Comparison of ENCODE assay signal across 14 mouse cellular contexts in the genomic region with DNA sequence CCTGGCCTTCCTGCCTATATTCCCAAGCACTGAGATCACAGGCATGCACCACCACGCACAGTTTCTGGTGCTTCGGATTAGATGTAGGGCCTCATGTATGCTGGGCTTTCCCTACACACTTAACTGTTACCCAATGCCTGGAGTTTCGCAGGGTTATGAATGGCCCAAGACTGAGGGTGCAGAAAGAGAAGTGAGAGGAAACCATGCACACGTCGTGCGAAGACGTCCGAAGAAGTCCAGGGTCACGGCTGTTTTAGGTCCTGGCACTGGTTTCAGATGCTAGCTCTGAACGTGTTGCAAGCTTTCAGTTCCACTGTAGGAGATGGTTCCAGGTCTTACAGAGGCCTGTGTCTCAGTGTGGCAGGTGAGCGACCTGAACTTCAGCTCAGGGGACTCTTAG. TPM values are rescaled to one million over a fixed set of nuclear protein-coding genes. Genes with fewer than 3 reads are reported as not detected.
DNase-seq lines count a peak whose midpoint lies in the region; ATAC-seq and TF ChIP-seq lines count a peak whose summit lies in the region.
"Had no signal": no experiment of that assay in that cellular context is flagged by ENCODE, and none has a peak within 500 bp of the region (broad histone marks: within the 10 kb centered on the region; RNA-seq: fewer than 3 reads in every experiment).

No protein-coding gene starts in this region.

- no peak overlapping the region for H3K4me3 ChIP-seq in heart, embryonic 10.5 days
- H3K4me3 ChIP-seq in midbrain, embryonic 10.5 days, result no peak overlapping the region
- no peak overlapping the region for H3K4me3 ChIP-seq in midbrain, postnatal 0 days (ENCODE audit: low read depth, low read length)
- H3K4me3 ChIP-seq: erythroblast, embryonic 14.5 days; intestine, embryonic 15.5 days; stomach, embryonic 15.5 days had no signal

- no peaks in the 10 kb centered on the region for H3K9me3 ChIP-seq in heart, embryonic 10.5 days
- no peaks in the 10 kb centered on the region for H3K9me3 ChIP-seq in midbrain, embryonic 10.5 days (replicated peaks)
- no peaks in the 10 kb centered on the region for H3K9me3 ChIP-seq in midbrain, postnatal 0 days (ENCODE audit: low read length)
- H3K9me3 ChIP-seq: intestine, embryonic 15.5 days; stomach, embryonic 15.5 days had no signal

- no peak overlapping the region for H3K27ac ChIP-seq in heart, embryonic 10.5 days
- H3K27ac ChIP-seq in midbrain, embryonic 10.5 days (replicated peaks), result 0 out of 2 replicates have a peak overlapping the region, but pooled peaks have one; percentile 9
- no peak overlapping the region for H3K27ac ChIP-seq in midbrain, postnatal 0 days (ENCODE audit: low read depth, low read length)
- H3K27ac ChIP-seq: intestine, embryonic 15.5 days; stomach, embryonic 15.5 days had no signal

- H3K36me3 ChIP-seq in heart, embryonic 10.5 days, result no peaks in the 10 kb centered on the region
- H3K36me3 ChIP-seq in midbrain, embryonic 10.5 days, result no peaks in the 10 kb centered on the region
- no peaks in the 10 kb centered on the region for H3K36me3 ChIP-seq in midbrain, postnatal 0 days (ENCODE audit: insufficient read depth, low read length)
- H3K36me3 ChIP-seq: intestine, embryonic 15.5 days; stomach, embryonic 15.5 days had no signal

- ATAC-seq in midbrain, postnatal 0 days (ENCODE audit: low FRiP score), result no peak
- ATAC-seq: intestine, embryonic 15.5 days had no signal

- TF ChIP-seq CTCF in midbrain, postnatal 0 days (IDR thresholded peaks at IDR 0.05), result no peak

- peak; percentile 12 to 36 for DNase-seq in heart, adult 18-20 months
- DNase-seq in heart, embryonic 10.5 days (ENCODE audit: low spot score), result no peak
- no peak for DNase-seq in midbrain, embryonic 10.5 days (ENCODE audit: low spot score)
- DNase-seq in midbrain, postnatal 0 days (ENCODE audit: low spot score), result no peak
- peak; percentile 13 for DNase-seq in lung, postnatal 14 days
- DNase-seq in gastrocnemius, postnatal 4 days (ENCODE audit: low spot score in 2 of 2), result no peak
- DNase-seq in cerebellum, adult 11-12 months, result no peak
- no peak for DNase-seq in gastrocnemius, postnatal 14 days
- DNase-seq: cerebellum, postnatal 36 days; thymus, postnatal 25 days had no signal

- 86% methylated on average over 11 of the region's 11 CpGs for WGBS in heart, embryonic 10.5 days
- WGBS in midbrain, embryonic 10.5 days, result 89% methylated on average over 11 of the region's 11 CpGs
- WGBS in midbrain, postnatal 0 days, result 87% methylated on average over 11 of the region's 11 CpGs

- intact Hi-C loops in gastrocnemius, postnatal 14 days (cut with DNase I; ENCODE audit: low total_unique reads), result no loop called here

- H3K4me2 ChIP-seq in midbrain, postnatal 0 days (ENCODE audit: low read depth, low read length, poor library complexity, severe bottlenecking), result no peak overlapping the region
- H3K4me2 ChIP-seq: intestine, embryonic 15.5 days; lung, embryonic 14.5 days; stomach, embryonic 15.5 days had no signal

- H3K4me1 ChIP-seq in heart, embryonic 10.5 days, result peaks cover 20% of the 10 kb centered on the region
- H3K4me1 ChIP-seq in midbrain, embryonic 10.5 days, result peaks cover 33% of the 10 kb centered on the region
- H3K4me1 ChIP-seq in midbrain, postnatal 0 days (ENCODE audit: insufficient read depth, low read length), result peaks cover 5% of the 10 kb centered on the region; the same call in 1 of the 2 replicates
- H3K4me1 ChIP-seq: intestine, embryonic 15.5 days had no signal

- H3K27me3 ChIP-seq in heart, embryonic 10.5 days (ENCODE audit: insufficient read depth, poor library complexity, severe bottlenecking), result no peaks in the 10 kb centered on the region
- H3K27me3 ChIP-seq in midbrain, embryonic 10.5 days (ENCODE audit: low read depth, poor library complexity, severe bottlenecking), result peaks cover 2% of the 10 kb centered on the region; the same call in 1 of the 2 replicates
- no peaks in the 10 kb centered on the region for H3K27me3 ChIP-seq in midbrain, postnatal 0 days (ENCODE audit: insufficient read depth, low read length)
- H3K27me3 ChIP-seq: intestine, embryonic 15.5 days; stomach, embryonic 15.5 days had no signal

- H3K9ac ChIP-seq in midbrain, postnatal 0 days (replicated peaks; ENCODE audit: low read length, poor library complexity, severe bottlenecking), result no peak overlapping the region
- H3K9ac ChIP-seq: intestine, embryonic 15.5 days; lung, embryonic 14.5 days; stomach, embryonic 15.5 days had no signal

RNA-seq across cellular contexts. Expression of gene Hdac4, which starts 21.2 kb away (rescaled TPM):
- total RNA-seq in heart, adult 18-20 months (2021), result 10 to 100 TPM; 35.2 to 42.7 TPM
- polyA plus RNA-seq in heart, embryonic 10.5 days (2016; fragmentation: Nextera tagmentation; extraction: Ambion mirVana), result 9.7 and 14.2 TPM in 2 replicates
- 20.1 and 22.3 TPM in 2 replicates for polyA plus RNA-seq in midbrain, embryonic 10.5 days (2016; fragmentation: Nextera tagmentation; extraction: Ambion mirVana)
- 45.8 and 51.8 TPM in 2 replicates for total RNA-seq in midbrain, postnatal 0 days (2014; rRNA removed)
- polyA plus RNA-seq in midbrain, postnatal 0 days (2015; fragmentation: Nextera tagmentation; extraction: Ambion mirVana), result 18.0 and 18.1 TPM in 2 replicates
- 10 to 100 TPM; 59.1 to 62.9 TPM for total RNA-seq in gastrocnemius, postnatal 4 days (2021)
- 10 to 100 TPM; 38.8 to 40.8 TPM for total RNA-seq in gastrocnemius, postnatal 14 days (2021)

Comparison
In these comparisons a context has a peak if more than half of its experiments do, and no peak if none do; other contexts are left out.
1. DNase-seq: peak in heart, adult 18-20 months (2 of 2) and lung, postnatal 14 days (single experiment); none in heart, embryonic 10.5 days (single experiment), midbrain, embryonic 10.5 days (single experiment), midbrain, postnatal 0 days (single experiment), gastrocnemius, postnatal 4 days (0 of 2), cerebellum, adult 11-12 months (single experiment) and gastrocnemius, postnatal 14 days (single experiment).